Mouse (Mus musculus) E14TG2a.4 (cell line): ENCODE data around the gene Ermp1.

Experiments
- CTCF ChIP-seq: conservative IDR thresholded peaks from 2 replicates; pipeline ENCODE4 v1.5.1; 2014; ENCODE audit warnings: low read length
- POU5F1 ChIP-seq: IDR thresholded peaks from 2 replicates; pipeline ENCODE4 v1.6.1; 2014; ENCODE audit warnings: low read length, borderline replicate concordance

DNA sequence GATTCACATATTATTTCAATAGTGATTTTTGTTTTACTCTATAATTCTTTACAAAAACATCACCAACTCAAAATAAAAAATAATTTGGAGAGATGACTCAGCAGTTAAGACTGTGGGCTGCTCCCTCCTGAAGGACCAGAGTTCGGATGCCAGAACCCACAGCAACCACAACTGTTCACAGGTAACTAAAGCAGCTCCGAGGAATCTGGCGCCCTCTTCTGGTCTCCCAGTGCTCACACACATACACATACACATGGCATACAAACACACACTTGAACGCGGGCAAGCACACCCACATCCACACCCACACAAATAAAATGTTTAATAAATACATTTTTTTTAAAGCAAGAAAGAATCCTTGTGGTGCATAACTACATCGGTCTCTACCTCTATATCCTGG is 3.5 kb downstream of the Ermp1 start:
- TF ChIP-seq CTCF (peak; percentile 68), POU5F1 (no peak)
